Mouse (Mus musculus) heart, postnatal 10 days (tissue): ENCODE results near the gene Gfm2. TPM values are rescaled to one million over a fixed set of nuclear protein-coding genes. Genes with fewer than 3 reads are reported as not detected.
"Not testable (repeated sequence)": the region's sequence is repeated elsewhere in the genome, so short reads cannot be mapped to it uniquely, and the experiment has no call there.

ENCODE experiments used
- DNase-seq, 2 experiments: peaks; one replicate each; pipeline ENCODE4 v3.0.0; 2021
- intact Hi-C: fragments of 180-260 bp; cut with DNase I; formaldehyde crosslinking; loops from one replicate; pipeline ENCODE4 v1.15.1; 2025
- total RNA-seq, 2 experiments: library from RNA; stranded (reverse); gene quantifications; 2 replicates each; pipeline ENCODE4 v1.2.3; 2021

The Gfm2 gene
- 10 to 100 TPM; 37.9 to 42.5 TPM for total RNA-seq

DNA sequence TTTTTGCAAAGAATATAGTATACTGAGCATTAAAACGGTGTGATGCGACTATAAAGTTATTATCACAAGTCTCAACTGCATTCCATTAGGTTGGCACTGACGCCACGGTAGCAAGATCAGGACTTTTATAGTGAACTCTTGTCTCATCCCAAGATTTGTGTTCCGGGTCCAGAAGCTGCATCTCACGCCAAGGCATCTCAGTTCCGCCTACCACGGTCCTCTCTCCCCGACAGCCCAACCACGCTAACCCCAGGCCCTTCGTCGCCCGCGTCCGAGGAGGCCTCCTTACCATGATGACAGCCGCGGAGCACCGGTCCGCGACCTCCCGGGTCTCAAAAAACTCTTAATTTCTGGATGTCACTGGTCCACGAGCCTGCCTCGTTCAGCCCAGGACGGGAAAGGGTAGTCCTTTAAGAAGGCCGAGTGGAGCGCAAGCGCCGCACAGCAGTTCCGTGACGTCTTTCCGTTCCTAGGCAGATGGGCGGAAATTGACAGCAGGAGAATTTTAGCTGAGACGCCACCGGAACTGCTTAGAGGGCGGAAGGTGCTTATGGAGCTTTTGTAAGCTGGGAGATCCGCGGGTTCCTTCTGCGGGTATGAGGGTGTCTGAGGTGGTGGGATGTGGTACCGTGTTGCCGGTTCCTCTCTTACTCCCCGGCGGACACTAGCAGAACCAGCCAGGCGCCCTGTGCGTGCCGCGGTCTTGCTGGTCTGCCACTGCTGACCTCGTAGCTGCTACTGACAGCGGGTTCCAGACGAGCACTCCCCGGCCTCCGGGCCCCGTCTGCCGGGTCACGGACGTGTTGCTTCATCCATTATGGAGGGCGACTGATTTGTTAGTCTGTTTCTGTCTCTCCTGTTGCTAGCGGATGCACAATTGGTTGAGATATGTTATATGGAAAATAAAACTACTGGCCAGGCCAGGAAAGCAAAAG is at the start of gene Gfm2, which contains the start of gene Nsa2:
Gfm2 (plus strand) TSS at position 472 of the 935 bp plus-strand sequence.
Nsa2 (minus strand) TSS at position 472 of the 935 bp plus-strand sequence.
- peak; percentile 94 for DNase-seq
- intact Hi-C loops = no loop called here

DNA sequence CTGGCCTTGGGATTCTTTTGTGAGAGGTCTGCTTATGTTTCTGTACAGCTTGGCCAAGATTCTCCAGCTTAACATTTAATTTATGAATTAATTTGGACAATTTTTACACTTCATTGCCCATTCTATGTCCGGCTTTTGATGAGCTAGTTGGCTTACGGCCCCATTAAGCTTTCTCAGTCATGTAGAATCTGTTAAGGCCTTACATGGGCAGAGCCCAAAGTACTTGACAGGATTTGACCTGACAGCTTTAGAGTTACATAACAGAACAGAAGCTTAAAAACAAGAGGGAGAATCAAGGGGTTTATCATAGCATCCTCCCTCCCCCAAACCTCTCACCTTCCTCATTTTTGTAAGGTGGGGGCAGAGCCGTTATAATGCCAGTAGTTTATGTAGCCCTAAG is 49.6 kb upstream of the Gfm2 start:
- DNase-seq = no peak
- intact Hi-C loops = no loop called here

DNA sequence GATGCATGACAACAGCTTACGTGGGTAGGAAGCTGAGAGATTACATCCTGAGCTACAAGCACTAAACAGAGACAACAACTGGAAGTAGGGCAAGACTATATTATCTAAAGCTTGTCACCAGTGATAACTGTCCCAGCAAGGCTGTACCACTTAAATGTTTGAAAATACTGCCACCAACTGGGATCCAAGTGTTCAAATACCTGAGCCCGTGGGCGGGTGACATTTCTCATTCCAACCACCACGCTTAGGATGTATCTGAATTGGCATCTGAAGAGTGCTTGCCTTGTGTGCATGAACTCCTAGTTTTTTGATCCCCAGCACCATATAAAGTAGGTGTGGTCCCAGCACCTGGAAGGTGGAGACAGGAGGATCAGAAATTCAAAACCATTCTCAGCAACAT is 42.0 kb upstream of the Gfm2 start:
- intact Hi-C loops = no loop called here
- no peak for DNase-seq

- intact Hi-C loops = no loop called here
- DNase-seq = peak; percentile 57 to 70
These were observed 38.4 kb upstream of the Gfm2 start, which contains the start of gene Gm6169 for GRCm38 (mm10) chr13:97099187-97099852. Gene Gm6169, minus strand, starts transcription at chr13:97099237.

DNA sequence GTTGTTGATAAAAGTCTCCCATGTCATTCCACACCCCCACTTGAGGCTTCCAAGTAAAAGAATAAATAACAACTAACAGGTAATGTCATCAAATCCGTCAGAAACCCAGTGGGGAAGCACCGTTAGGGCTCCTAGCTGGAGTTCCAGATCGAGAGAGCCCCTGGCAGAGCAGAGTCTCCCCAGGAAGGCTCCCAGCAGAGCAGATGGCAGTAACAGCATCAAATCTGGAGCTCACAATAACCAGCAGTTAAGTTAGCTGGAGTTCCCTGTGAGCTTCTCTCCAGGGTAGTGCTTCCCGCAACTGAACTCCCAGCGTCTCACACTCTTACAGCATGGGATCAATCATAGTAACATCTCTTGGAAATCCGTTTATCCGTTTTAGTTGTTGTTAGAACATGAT is 32.7 kb upstream of the Gfm2 start:
- intact Hi-C loops = no loop called here
- no peak for DNase-seq

GRCm38 (mm10) chr13:97107721-97108120 is 30.0 kb upstream of the Gfm2 start:
- intact Hi-C loops, DNase-seq: not testable (repeated sequence)

DNA sequence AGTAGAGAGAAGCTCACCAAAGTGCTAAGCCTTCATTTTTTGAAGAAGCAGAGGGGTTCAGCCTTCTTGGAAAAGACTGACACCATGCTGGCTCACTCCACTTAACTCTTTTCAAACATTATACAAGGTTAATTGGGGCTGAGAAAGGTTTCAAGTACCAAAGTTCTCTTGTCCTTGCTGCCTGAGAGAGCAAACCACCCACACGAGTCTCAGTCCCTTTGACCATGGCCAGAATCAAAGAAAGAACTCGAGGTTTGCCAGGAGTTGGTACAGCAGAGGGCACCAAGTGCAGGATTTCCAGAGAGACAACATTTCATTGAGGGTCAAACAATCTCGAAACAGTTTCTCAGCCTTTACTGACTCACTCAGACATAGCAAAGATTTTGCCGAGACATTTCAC is 28.7 kb upstream of the Gfm2 start:
- DNase-seq = no peak
- intact Hi-C loops = no loop called here

DNA sequence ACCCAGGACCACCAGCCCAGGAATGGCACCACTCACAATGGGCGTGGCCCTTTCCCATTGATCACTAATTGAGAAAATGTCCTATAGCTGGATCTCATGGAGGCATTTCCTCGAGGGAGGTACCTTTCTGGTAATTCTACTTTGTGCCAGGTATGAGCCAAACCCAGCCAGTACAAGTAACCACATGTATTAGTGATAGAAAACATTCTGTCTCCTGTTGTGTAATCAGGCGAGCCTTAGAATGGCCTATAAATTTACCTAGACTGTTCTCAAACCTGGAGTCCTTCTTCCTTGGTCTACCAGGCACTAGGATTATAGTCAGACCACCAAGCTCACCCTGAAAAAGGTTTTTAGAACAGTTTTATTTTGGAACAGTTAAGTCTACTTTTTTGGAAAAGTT is 16.4 kb upstream of the Gfm2 start:
- DNase-seq = no peak
- intact Hi-C loops = no loop called here

DNA sequence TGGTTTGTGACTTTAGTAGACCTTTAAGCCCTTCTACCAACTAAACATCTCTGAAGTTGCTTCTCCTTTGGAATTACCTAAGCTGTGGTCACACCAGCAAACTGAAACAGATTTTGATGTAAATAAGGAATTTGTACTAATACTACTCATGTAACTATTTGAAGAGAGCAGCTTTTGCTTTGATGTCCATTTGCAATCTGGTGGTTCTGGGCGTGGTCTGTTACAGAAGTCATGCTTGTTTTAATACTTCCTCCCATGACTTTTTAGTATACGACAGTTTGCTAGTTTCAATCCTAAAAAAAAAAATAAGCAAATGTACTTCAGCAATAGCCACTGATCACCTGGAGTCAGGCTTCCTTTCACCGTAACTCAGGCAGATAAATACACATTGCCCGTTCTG is 8.1 kb upstream of the Gfm2 start:
- intact Hi-C loops, DNase-seq: not testable (repeated sequence)

DNA sequence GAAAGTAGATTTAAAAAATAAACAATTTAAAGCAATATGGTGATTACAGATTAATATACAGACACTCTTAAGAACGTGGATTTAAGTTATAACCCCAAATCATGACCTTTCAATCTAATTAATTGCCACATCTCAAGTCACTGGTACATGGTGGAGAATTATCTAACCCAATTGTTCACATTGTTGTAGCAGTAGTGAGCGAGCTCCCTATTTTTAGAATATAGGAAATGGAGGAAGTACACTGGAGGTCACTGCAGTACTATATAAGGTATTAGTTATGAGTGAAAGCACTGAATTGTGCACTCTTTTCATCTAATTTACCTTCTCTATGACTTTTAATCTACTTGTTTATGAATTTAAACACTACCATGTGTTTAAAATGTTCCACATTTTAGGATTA is 7.3 kb upstream of the Gfm2 start:
- DNase-seq, intact Hi-C loops: not testable (repeated sequence)

DNA sequence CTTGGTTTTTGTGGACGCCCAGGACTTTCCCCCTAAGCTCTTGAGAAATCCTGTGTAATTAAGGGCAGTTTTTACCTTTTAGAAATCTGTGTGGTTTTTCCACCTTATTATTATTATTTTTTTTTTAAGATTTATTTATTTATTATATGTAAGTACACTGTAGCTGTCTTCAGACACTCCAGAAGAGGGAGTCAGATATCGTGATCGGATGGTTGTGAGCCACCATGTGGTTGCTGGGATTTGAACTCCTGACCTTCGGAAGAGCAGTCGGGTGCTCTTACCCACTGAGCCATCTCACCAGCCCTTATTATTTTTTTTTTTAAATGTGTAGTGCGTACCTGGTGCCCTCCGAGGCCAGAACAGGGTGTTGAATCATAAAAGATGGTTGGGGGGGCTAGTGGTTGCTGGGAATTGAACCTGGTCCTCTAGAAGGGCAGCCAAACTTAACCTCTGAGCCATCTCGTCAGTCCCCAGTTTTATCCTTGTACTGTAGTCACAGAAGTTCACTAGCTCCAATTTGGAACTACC is 731 bp downstream of the Gfm2 start:
- DNase-seq, intact Hi-C loops: not testable (repeated sequence)

DNA sequence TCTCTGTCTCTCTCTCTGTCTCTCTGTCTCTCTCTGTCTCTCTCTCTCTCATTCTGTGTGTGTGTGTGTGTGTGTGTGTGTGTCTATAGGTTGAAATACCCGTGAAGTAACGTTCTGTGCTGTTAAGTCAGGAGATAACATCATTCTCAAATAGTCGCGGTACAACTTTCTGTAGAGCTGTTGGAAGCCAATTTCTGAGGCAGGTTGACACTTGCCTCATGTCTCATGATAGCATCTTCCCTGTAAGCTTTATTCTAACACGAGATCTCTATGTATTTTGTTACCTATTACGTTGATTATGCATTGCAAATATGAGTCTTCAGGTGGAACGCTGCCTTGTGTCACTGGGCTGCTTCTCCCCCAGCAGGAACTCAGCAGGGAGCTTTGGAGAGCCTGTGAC is 4.6 kb downstream of the Gfm2 start:
- intact Hi-C loops = loop anchor here (10.0 kb wide), 1 partner anchor 288 kb away; no protein-coding TSS in a partner anchor
- DNase-seq = no peak

- DNase-seq = peak; percentile 23 to 63
- intact Hi-C loops = loop anchor here (10.0 kb wide), 1 partner anchor 291 kb away; no protein-coding TSS in a partner anchor
These were observed 8.1 kb downstream of the Gfm2 start for GRCm38 (mm10) chr13:97145834-97146233.

DNA sequence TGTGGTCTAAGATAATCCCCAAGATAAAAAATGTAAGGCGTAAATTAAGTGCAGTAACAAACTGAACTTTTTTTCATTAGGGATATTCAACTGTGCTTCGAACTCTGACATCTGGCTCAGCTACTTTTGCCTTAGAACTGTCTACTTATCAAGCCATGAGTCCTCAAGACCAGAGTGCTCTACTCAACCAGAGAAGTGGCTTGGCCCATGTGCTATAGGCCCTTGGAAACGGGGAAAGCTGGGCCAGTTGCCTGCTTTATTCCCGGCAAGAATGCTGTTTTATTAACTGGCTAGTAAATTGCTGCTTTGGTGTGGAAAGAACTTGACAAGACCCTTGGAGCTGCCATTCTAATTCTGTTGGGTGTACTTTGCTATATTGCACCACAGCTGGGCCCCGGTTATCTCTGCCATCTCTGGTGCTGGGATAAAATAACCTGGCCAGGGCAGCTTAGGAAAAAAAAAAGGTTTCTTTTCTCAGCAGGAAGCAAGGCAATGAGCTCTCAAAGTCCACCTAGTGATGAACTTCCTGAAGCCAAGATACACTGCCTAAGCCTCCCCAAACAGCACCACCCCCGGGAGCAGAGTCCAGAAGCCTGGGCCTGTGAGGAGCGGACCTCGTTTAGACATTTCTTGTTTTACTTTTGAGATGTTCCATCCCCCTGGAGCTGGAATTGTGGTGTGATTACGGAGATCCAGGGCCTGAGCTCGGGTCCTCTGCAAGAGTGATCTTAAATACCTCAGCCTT is 38.0 kb downstream of the Gfm2 start:
- DNase-seq = no peak
- intact Hi-C loops = no loop called here

DNA sequence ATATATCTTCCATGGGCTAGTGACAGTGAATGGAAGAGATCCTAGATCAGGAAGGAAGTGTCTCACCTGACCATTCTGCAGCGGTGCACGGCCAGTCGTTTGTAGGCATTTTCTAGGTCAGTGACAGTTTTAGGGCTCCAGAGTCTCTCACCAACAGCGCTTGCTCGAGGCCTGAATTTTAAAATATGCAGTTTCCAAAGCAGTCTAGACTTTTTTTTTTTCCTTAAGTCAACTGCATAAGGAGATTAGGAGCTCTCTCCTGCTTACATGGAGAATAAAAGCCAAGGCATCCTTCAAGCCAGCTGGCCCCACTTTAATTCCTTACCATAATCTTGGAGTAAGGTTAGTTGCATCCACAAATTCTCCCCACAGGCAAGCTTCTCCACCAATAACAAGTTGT is 39.0 kb downstream of the Gfm2 start:
- intact Hi-C loops = no loop called here
- no peak for DNase-seq

DNA sequence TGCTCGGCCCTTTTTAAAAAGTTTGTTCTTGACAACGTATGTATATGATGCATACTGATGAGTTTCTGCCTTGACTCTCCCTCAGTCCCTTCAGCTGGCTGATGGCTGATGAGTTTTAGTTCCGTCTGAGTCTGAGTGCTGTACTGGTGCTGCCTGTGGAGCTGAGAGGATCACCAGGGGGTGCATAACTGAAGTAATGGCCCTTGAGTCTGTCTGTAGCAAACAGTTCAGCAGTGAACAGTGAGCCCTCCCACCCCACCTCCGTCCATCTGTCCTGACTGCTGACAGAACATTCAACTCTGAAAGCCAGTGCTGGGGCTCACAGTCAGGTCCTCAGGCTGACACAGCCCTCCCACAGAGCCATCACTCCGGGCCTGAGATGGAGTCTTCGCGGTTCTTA is 41.2 kb downstream of the Gfm2 start:
- no peak for DNase-seq
- intact Hi-C loops = no loop called here

DNA sequence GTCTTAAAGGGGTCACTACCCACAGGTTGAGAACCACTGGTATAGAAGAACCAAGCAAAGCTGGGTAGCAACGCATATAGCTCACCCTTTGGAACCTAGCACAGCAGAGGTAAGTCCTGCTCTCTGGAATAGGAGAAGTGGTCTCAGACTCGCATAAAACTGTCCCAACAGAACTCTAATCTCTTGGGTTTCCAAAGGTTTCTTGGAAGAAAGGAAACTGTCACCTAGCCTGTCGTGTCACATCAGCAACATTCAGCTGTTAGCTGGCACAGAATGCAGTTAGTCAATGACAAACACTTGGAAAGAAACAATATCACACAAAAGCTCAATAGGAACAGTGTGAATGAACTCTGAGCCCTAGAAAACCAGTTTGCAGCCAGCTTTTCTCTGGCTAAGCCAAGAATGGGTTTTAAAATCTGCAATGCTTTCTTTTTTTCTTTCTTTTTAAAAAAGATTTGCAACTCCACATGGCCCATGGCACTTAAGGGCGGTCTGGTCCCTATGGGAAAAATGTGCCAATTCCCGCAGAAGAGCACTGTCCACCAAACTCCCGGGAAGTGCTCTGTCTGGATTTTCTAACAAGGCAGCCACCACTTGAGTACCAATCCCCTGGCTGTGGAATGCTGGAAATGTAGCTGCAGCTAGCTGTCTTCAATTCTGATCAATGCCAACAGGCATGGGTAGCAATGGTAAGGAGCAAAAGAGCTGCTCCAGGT is 42.5 kb downstream of the Gfm2 start:
- DNase-seq = no peak
- intact Hi-C loops = no loop called here

GRCm38 (mm10) chr13:97182821-97183220 is 45.1 kb downstream of the Gfm2 start:
- no peak for DNase-seq
- intact Hi-C loops = no loop called here

DNA sequence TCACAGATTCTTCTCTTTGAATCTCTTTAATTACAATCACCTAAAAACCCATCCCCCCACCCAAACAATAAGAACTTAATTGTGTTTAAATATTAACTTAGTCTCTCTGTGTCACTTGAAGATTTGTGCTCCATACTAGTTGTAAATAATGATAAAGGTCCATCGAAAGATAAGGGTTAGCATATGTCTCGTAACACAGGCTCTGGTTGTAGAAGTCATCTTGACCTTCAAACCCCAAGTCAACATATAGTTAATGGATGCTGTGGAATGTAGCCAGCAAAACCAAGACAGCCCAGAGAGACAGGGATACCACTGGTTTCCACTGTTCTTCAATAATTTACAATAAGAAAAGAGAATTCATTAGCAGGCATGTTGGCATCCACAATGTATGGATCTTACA is 46.4 kb downstream of the Gfm2 start:
- intact Hi-C loops = no loop called here
- no peak for DNase-seq

GRCm38 (mm10) chr13:97184656-97185055 is 46.9 kb downstream of the Gfm2 start:
- DNase-seq = no peak
- intact Hi-C loops = no loop called here
